Mouse (Mus musculus) hindbrain, embryonic 14.5 days (tissue): Measurements from ENCODE around the gene Pxylp1. TPM values are rescaled to one million over a fixed set of nuclear protein-coding genes. Genes with fewer than 3 reads are reported as not detected.
A peak's percentile ranks its signal among the peaks of the same experiment; 100 is the strongest.

Experiments used
- ATAC-seq: fragments of 200-750 bp; cut with Nextera tagmentation; 2 replicates; pipeline ENCODE4 v1.8.0; 2017; ENCODE audit warnings: moderate number of reproducible peaks, mild to moderate bottlenecking, moderate TSS enrichment, moderate library complexity; ENCODE audit not compliant: low FRiP score
- DNase-seq: peaks from one replicate; pipeline ENCODE4 v3.0.0-alpha.2; 2015; ENCODE audit warnings: low spot score
- H3K27ac ChIP-seq: fragments of 300-500 bp; sonication (generic); 2 replicates; pipeline ENCODE4 v1.5.1; 2014; ENCODE audit warnings: mild to moderate bottlenecking, moderate library complexity
- H3K27me3 ChIP-seq: fragments of 300-500 bp; sonication (generic); 2 replicates; pipeline ENCODE4 v1.6.1; 2014; ENCODE audit warnings: mild to moderate bottlenecking, low read length, mixed read lengths; ENCODE audit not compliant: control insufficient read depth, insufficient read depth
- H3K36me3 ChIP-seq: fragments of 300-500 bp; sonication (generic); replicated peaks from 2 replicates; pipeline ENCODE4 v1.6.1; 2014; ENCODE audit not compliant: control insufficient read depth, insufficient read depth
- H3K4me1 ChIP-seq: fragments of 300-500 bp; sonication (generic); replicated peaks from 2 replicates; pipeline ENCODE4 v1.6.1; 2014; ENCODE audit warnings: antibody characterized with exemption, low read length, mixed read lengths; ENCODE audit not compliant: control insufficient read depth, insufficient read depth
- H3K4me2 ChIP-seq: fragments of 300-500 bp; sonication (generic); replicated peaks from 2 replicates; pipeline ENCODE4 v1.6.1; 2014; ENCODE audit warnings: mild to moderate bottlenecking, moderate library complexity
- H3K4me3 ChIP-seq: fragments of 300-500 bp; sonication (generic); replicated peaks from 2 replicates; pipeline ENCODE4 v1.5.1; 2014; ENCODE audit warnings: mild to moderate bottlenecking, low read length
- H3K9ac ChIP-seq: fragments of 300-500 bp; sonication (generic); 2 replicates; pipeline ENCODE4 v1.6.1; 2014
- H3K9me3 ChIP-seq: fragments of 300-500 bp; sonication (generic); 2 replicates; pipeline ENCODE4 v1.6.1; 2016; ENCODE audit warnings: low read length; ENCODE audit not compliant: control insufficient read depth
- WGBS: fragments of 180-500 bp; shearing (Covaris S2); extraction: QIAGEN DNeasy Blood & Tissue Kit; methylation state at CpG from one replicate; pipeline ENCODE4 v1.1.7; 2014; 5-methylcytosine and 5-hydroxymethylcytosine counted together
- polyA plus RNA-seq: library from polyadenylated mRNA; unstranded; fragments of >200 nt; fragmentation: Nextera tagmentation; extraction: Ambion mirVana; gene quantifications from 2 replicates; pipeline ENCODE4 v1.2.1, GENCODE M21; 2014

Pxylp1 gene
- polyA plus RNA-seq, 1 experiment from 2014 or later = 34.6 TPM

- peak overlapping the region; percentile 7 for H3K27ac ChIP-seq
- no peaks in the 10 kb centered on the region for H3K9me3 ChIP-seq
- DNase-seq (peak; percentile 69), ATAC-seq (no peak)
- H3K9ac ChIP-seq = no peak overlapping the region
- H3K4me2 ChIP-seq = no peak overlapping the region
- WGBS = 60% methylated on average over 20 of the region's 20 CpGs
- H3K4me1 ChIP-seq = peaks cover 34% of the 10 kb centered on the region
- H3K4me3 ChIP-seq = no peak overlapping the region
- no peaks in the 10 kb centered on the region for H3K27me3 ChIP-seq
- H3K36me3 ChIP-seq = no peaks in the 10 kb centered on the region
These were observed 9.8 kb downstream of the Pxylp1 start for GRCm38 (mm10) chr9:96882496-96883265.

- no peak overlapping the region for H3K9ac ChIP-seq
- no peak overlapping the region for H3K27ac ChIP-seq
- peaks cover 32% of the 10 kb centered on the region for H3K4me1 ChIP-seq
- H3K4me3 ChIP-seq = no peak overlapping the region
- H3K4me2 ChIP-seq = no peak overlapping the region
- no peak for ATAC-seq
- H3K9me3 ChIP-seq = no peaks in the 10 kb centered on the region
- H3K36me3 ChIP-seq = no peaks in the 10 kb centered on the region
- no peak for DNase-seq
- H3K27me3 ChIP-seq = no peaks in the 10 kb centered on the region
- 74% methylated on average over 6 of the region's 6 CpGs for WGBS
These were observed 10.6 kb downstream of the Pxylp1 start for GRCm38 (mm10) chr9:96881901-96882300.

GRCm38 (mm10) chr9:96879024-96879423 is 13.4 kb downstream of the Pxylp1 start:
- H3K36me3 ChIP-seq = no peaks in the 10 kb centered on the region
- H3K27ac ChIP-seq = no peak overlapping the region
- DNase-seq (no peak), ATAC-seq (no peak)
- H3K27me3 ChIP-seq = no peaks in the 10 kb centered on the region
- H3K9ac ChIP-seq = no peak overlapping the region
- no peak overlapping the region for H3K4me2 ChIP-seq
- peaks cover 27% of the 10 kb centered on the region for H3K4me1 ChIP-seq
- H3K9me3 ChIP-seq = no peaks in the 10 kb centered on the region
- 89% methylated on average over 6 of the region's 6 CpGs for WGBS
- H3K4me3 ChIP-seq = no peak overlapping the region

GRCm38 (mm10) chr9:96878464-96878863 is 14.0 kb downstream of the Pxylp1 start:
- H3K9me3 ChIP-seq = no peaks in the 10 kb centered on the region
- H3K36me3 ChIP-seq = no peaks in the 10 kb centered on the region
- H3K27me3 ChIP-seq = no peaks in the 10 kb centered on the region
- no peak overlapping the region for H3K27ac ChIP-seq
- WGBS = 20% methylated on average over 4 of the region's 4 CpGs
- peaks cover 24% of the 10 kb centered on the region for H3K4me1 ChIP-seq
- no peak overlapping the region for H3K4me3 ChIP-seq
- H3K4me2 ChIP-seq = no peak overlapping the region
- ATAC-seq (no peak), DNase-seq (no peak)
- H3K9ac ChIP-seq = no peak overlapping the region

GRCm38 (mm10) chr9:96875704-96876103 is 16.8 kb downstream of the Pxylp1 start:
- Histone ChIP-seq H3K36me3 (no peaks in the 10 kb centered on the region), H3K4me1 (peaks cover 16% of the 10 kb centered on the region), H3K9ac (no peak overlapping the region), H3K9me3 (no peaks in the 10 kb centered on the region), H3K4me2 (no peak overlapping the region), H3K27ac (no peak overlapping the region), H3K4me3 (no peak overlapping the region), H3K27me3 (no peaks in the 10 kb centered on the region)
- ATAC-seq (no peak), DNase-seq (no peak)
- WGBS = 63% methylated on average over 4 of the region's 4 CpGs

GRCm38 (mm10) chr9:96873082-96873481 is 19.4 kb downstream of the Pxylp1 start:
- peaks cover 7% of the 10 kb centered on the region for H3K4me1 ChIP-seq
- no peak overlapping the region for H3K27ac ChIP-seq
- H3K27me3 ChIP-seq = no peaks in the 10 kb centered on the region
- WGBS = 80% methylated on average over 5 of the region's 5 CpGs
- DNase-seq = no peak
- H3K4me3 ChIP-seq = no peak overlapping the region
- no peak overlapping the region for H3K9ac ChIP-seq
- ATAC-seq = no peak
- no peak overlapping the region for H3K4me2 ChIP-seq
- no peaks in the 10 kb centered on the region for H3K9me3 ChIP-seq
- H3K36me3 ChIP-seq = no peaks in the 10 kb centered on the region

- Histone ChIP-seq H3K36me3 (no peaks in the 10 kb centered on the region), H3K9me3 (no peaks in the 10 kb centered on the region), H3K9ac (no peak overlapping the region), H3K27ac (no peak overlapping the region), H3K4me3 (no peak overlapping the region), H3K27me3 (no peaks in the 10 kb centered on the region), H3K4me1 (0 out of 2 replicates have a peak, but pooled peaks cover 10% of the 10 kb centered on the region), H3K4me2 (no peak overlapping the region)
- DNase-seq = no peak
- 76% methylated on average over 8 of the region's 8 CpGs for whole genome bisulfite sequencing
- ATAC-seq = no peak
These were observed 22.4 kb downstream of the Pxylp1 start for GRCm38 (mm10) chr9:96870104-96870503.

GRCm38 (mm10) chr9:96869542-96869941 is 22.9 kb downstream of the Pxylp1 start:
- H3K9me3 ChIP-seq = no peaks in the 10 kb centered on the region
- H3K9ac ChIP-seq = no peak overlapping the region
- no peak overlapping the region for H3K27ac ChIP-seq
- no peaks in the 10 kb centered on the region for H3K27me3 ChIP-seq
- no peaks in the 10 kb centered on the region for H3K36me3 ChIP-seq
- no peak overlapping the region for H3K4me3 ChIP-seq
- 94% methylated on average over 5 of the region's 5 CpGs for WGBS
- H3K4me1 ChIP-seq = 0 out of 2 replicates have a peak, but pooled peaks cover 10% of the 10 kb centered on the region
- H3K4me2 ChIP-seq = no peak overlapping the region
- ATAC-seq (no peak), DNase-seq (no peak)

- Histone ChIP-seq H3K4me1 (0 out of 2 replicates have a peak, but pooled peaks cover 10% of the 10 kb centered on the region), H3K36me3 (no peaks in the 10 kb centered on the region), H3K27me3 (no peaks in the 10 kb centered on the region), H3K9ac (no peak overlapping the region), H3K4me3 (no peak overlapping the region), H3K27ac (no peak overlapping the region), H3K9me3 (no peaks in the 10 kb centered on the region), H3K4me2 (no peak overlapping the region)
- DNase-seq = no peak
- 82% methylated on average over 6 of the region's 6 CpGs for WGBS
- no peak for ATAC-seq
These were observed 23.9 kb downstream of the Pxylp1 start for GRCm38 (mm10) chr9:96868546-96868945.
